10 mouse cellular contexts compared by ENCODE assay signal in the genomic region with DNA sequence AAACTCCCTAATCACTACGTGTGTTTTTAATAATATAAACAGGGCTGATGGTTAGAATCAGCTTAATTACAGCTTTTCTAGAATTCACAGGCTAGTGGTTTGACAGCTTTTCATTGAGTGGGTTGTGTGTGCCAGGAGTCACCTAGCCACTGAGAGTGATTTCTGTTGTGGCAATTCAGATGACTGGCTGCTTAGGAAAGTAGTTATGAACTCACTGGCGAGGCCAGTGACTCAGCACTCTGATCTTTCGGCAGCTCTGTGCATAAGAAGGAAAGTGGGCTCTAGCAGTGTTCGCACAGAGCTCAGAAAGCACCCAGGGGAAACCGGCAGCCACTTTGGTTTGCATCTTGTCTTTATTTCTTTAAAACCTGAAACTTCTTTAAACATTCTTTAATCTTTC. TPM values are rescaled to one million over a fixed set of nuclear protein-coding genes. Genes with fewer than 3 reads are reported as not detected.
DNase-seq lines count a peak whose midpoint lies in the region; ATAC-seq and TF ChIP-seq lines count a peak whose summit lies in the region.
"Had no signal": no experiment of that assay in that cellular context is flagged by ENCODE, and none has a peak within 500 bp of the region (broad histone marks: within the 10 kb centered on the region; RNA-seq: fewer than 3 reads in every experiment).

No protein-coding gene starts in this region.

- H3K4me3 ChIP-seq in kidney, adult 2 months (ENCODE audit: insufficient read depth, low read depth, low read length): no peak overlapping the region
- H3K4me3 ChIP-seq: embryonic facial prominence, embryonic 15.5 days; liver, embryonic 15.5 days had no signal

- ATAC-seq in Patski: peak; percentile 95

- no peak for TF ChIP-seq POLR2A in kidney, adult 2 months (IDR thresholded peaks at IDR 0.05; ENCODE audit: low read depth, low read length)

- no peak for TF ChIP-seq CTCF in kidney, adult 2 months (conservative IDR thresholded peaks at IDR 0.05; ENCODE audit: insufficient read depth, insufficient read length, low read depth, low read length)
- no peak for TF ChIP-seq CTCF in Patski (IDR thresholded peaks at IDR 0.05)

- DNase-seq in kidney, adult 2 months: peak; percentile 53
- no peak for DNase-seq in kidney, adult 18-20 months
- DNase-seq in CD4-positive helper T cell, adult 2 months (ENCODE audit: low read depth, low spot score): peak; percentile 11
- peak; percentile 81 for DNase-seq in Patski (ENCODE audit: low read depth, low spot score)
- DNase-seq in fibroblast of lung, adult 2 months (ENCODE audit: low read depth): peak; percentile 71
- DNase-seq in ovary, postnatal 36 days (ENCODE audit: low spot score): no peak
- DNase-seq in embryo, embryonic 9.5 days (ENCODE audit: extremely low spot score): no peak
- DNase-seq in retina, embryonic 14.5 days (ENCODE audit: low spot score): no peak

- POLR2A ChIA-PET in Patski (lab: Charles Lee): interaction anchor here (1.7 kb wide), 1 partner anchor 18 kb away, joined by 6 read pairs; a partner anchor contains a TSS

- WGBS in kidney, adult 2 months: 52% methylated on average over 5 of the region's 5 CpGs

- H3K4me1 ChIP-seq in kidney, adult 2 months (ENCODE audit: control insufficient read depth, insufficient read depth, low read length): no peaks in the 10 kb centered on the region; the same call in 1 of the 2 replicates

- in situ Hi-C loops in Patski (cut with MboI; ENCODE audit: low pct_unique_long_range_greater_than_20kb): no loop called here

- CTCF ChIA-PET in Patski (lab: Charles Lee): interaction anchor here (1.0 to 1.7 kb wide), 6 partner anchors 9 to 140 kb away, joined by 3 to 13 read pairs (median 4); a partner anchor contains a TSS

- H3K27ac ChIP-seq in kidney, adult 2 months (ENCODE audit: insufficient read depth, low read depth, low read length): no peak overlapping the region
- H3K27ac ChIP-seq: embryonic facial prominence, embryonic 15.5 days; liver, embryonic 15.5 days had no signal

- no peaks in the 10 kb centered on the region for H3K36me3 ChIP-seq in kidney, adult 2 months (ENCODE audit: control insufficient read depth, insufficient read depth, low read length)

- H3K27me3 ChIP-seq in kidney, adult 2 months (replicated peaks; ENCODE audit: control insufficient read depth, insufficient read depth, low read length): no peaks in the 10 kb centered on the region
- no peaks in the 10 kb centered on the region for H3K27me3 ChIP-seq in Patski
- H3K27me3 ChIP-seq: embryonic facial prominence, embryonic 15.5 days; liver, embryonic 15.5 days had no signal

RNA-seq across cellular contexts. Expression of a gene that starts 18.7 kb away (rescaled TPM):
- polyA plus RNA-seq in kidney, adult 2 months (2012; rRNA removed): 33.6 and 48.1 TPM in 2 replicates
- 136 TPM for polyA plus RNA-seq in Patski (2021)

RNA-seq across cellular contexts. Expression of a gene that starts 18.8 kb away (rescaled TPM):
- polyA plus RNA-seq in kidney, adult 2 months (2012; rRNA removed): 9.4 and 9.9 TPM in 2 replicates
- 29.0 TPM for polyA plus RNA-seq in Patski (2021)

Comparison
In these comparisons a context has a peak if more than half of its experiments do, and no peak if none do; other contexts are left out.
1. DNase-seq: peak in kidney, adult 2 months (single experiment), CD4-positive helper T cell, adult 2 months (single experiment), Patski (single experiment) and fibroblast of lung, adult 2 months (single experiment); none in kidney, adult 18-20 months (single experiment), ovary, postnatal 36 days (single experiment), embryo, embryonic 9.5 days (single experiment) and retina, embryonic 14.5 days (single experiment).